Mouse (Mus musculus) liver, adult 2 months (tissue): ENCODE measurements around the gene Triobp.

Experiments used
- CTCF ChIP-seq: fragments of 200-500 bp; IDR thresholded peaks from 2 replicates; pipeline ENCODE4 v1.5.1; 2011; ENCODE audit warnings: low read depth, low read length, control low read depth
- POLR2A ChIP-seq: fragments of 200-500 bp; IDR thresholded peaks from 2 replicates; pipeline ENCODE4 v1.6.1; 2011; ENCODE audit warnings: low read length, control low read depth; ENCODE audit not compliant: insufficient read depth; ENCODE audit errors: extremely low read depth

- peak; percentile 18; the same call in 1 of the 2 replicates for TF ChIP-seq CTCF
- no peak for TF ChIP-seq POLR2A
These were observed 8.8 kb downstream of the Triobp start for GRCm38 (mm10) chr15:78956351-78956750.
